Mouse (Mus musculus) stomach, postnatal 0 days (tissue): ENCODE results near the gene Coa4. TPM values are rescaled to one million over a fixed set of nuclear protein-coding genes. Genes with fewer than 3 reads are reported as not detected.
A peak's percentile ranks its signal among the peaks of the same experiment; 100 is the strongest.

Experiments used
- ATAC-seq: fragments of 200-750 bp; cut with Nextera tagmentation; 2 replicates; pipeline ENCODE4 v1.8.0; 2017; ENCODE audit not compliant: low FRiP score, low TSS enrichment
- DNase-seq: peaks from one replicate; pipeline ENCODE4 v3.0.0-alpha.2; 2016; ENCODE audit warnings: low spot score
- H3K27ac ChIP-seq: fragments of 300-500 bp; sonication (generic); replicated peaks from 2 replicates; pipeline ENCODE4 v1.5.1; 2014; ENCODE audit warnings: mild to moderate bottlenecking, control low read depth
- H3K27me3 ChIP-seq: fragments of 300-500 bp; sonication (generic); 2 replicates; pipeline ENCODE4 v1.6.1; 2014; ENCODE audit warnings: low read length; ENCODE audit not compliant: control insufficient read depth, insufficient read depth
- H3K36me3 ChIP-seq: fragments of 300-500 bp; sonication (generic); 2 replicates; pipeline ENCODE4 v1.6.1; 2014; ENCODE audit warnings: low read length, mixed read lengths; ENCODE audit not compliant: control insufficient read depth, insufficient read depth
- H3K4me1 ChIP-seq: fragments of 300-500 bp; sonication (generic); replicated peaks from 2 replicates; pipeline ENCODE4 v1.6.1; 2014; ENCODE audit warnings: antibody characterized with exemption; ENCODE audit not compliant: control insufficient read depth, insufficient read depth
- H3K4me2 ChIP-seq: fragments of 300-500 bp; sonication (generic); replicated peaks from 2 replicates; pipeline ENCODE4 v1.6.1; 2014; ENCODE audit warnings: low read depth, mild to moderate bottlenecking, control low read depth, moderate library complexity
- H3K4me3 ChIP-seq: fragments of 300-500 bp; sonication (generic); 2 replicates; pipeline ENCODE4 v1.5.1; 2014; ENCODE audit warnings: low read depth, low read length, control low read depth
- H3K9ac ChIP-seq: fragments of 300-500 bp; sonication (generic); 2 replicates; pipeline ENCODE4 v1.6.1; 2014; ENCODE audit warnings: mild to moderate bottlenecking, low read length, control low read depth, mixed read lengths
- H3K9me3 ChIP-seq: fragments of 300-500 bp; sonication (generic); 2 replicates; pipeline ENCODE4 v1.6.1; 2016; ENCODE audit warnings: low read length; ENCODE audit not compliant: control insufficient read depth
- CTCF ChIP-seq: IDR thresholded peaks from 2 replicates; pipeline ENCODE4 v1.5.1; 2016; ENCODE audit warnings: antibody characterized with exemption, low read depth, mild to moderate bottlenecking, moderate library complexity
- EP300 ChIP-seq: optimal IDR thresholded peaks from 2 replicates; pipeline ENCODE3; 2016; ENCODE audit warnings: antibody characterized with exemption
- WGBS: fragments of 180-500 bp; shearing (Covaris S2); extraction: QIAGEN DNeasy Blood & Tissue Kit; methylation state at CpG from one replicate; pipeline ENCODE4 v1.1.7; 2014; 5-methylcytosine and 5-hydroxymethylcytosine counted together
- polyA plus RNA-seq: library from polyadenylated mRNA; unstranded; fragments of >200 nt; fragmentation: Nextera tagmentation; extraction: Ambion mirVana; gene quantifications from 2 replicates; pipeline ENCODE4 v1.2.1, GENCODE M21; 2015

Coa4 gene
- polyA plus RNA-seq, 1 experiment from 2014 or later: 25.2 TPM

DNA sequence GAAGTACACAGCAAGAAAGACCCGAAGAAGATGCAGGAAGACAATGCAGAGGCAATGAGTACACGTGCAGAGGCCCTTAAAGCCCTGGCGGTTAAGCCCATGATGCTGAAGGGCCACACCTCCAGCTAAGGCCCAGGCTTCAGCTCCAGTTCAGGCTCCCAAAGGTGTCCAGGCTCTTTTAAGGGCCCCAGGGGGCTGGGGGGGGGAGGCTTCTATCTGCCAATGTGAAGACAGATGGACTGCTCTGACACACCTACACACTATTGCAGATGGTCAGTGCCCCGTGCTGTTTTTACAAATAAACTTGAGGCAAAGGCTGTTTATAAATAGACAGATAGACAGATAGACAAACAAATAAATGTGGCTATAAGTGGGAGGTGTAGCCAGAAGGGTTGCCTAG, 35.2 kb downstream of the Coa4 start:
- TF ChIP-seq EP300 (no peak), CTCF (no peak)
- Histone ChIP-seq H3K27ac (no peak overlapping the region), H3K9me3 (no peaks in the 10 kb centered on the region), H3K4me2 (no peak overlapping the region), H3K36me3 (no peaks in the 10 kb centered on the region; the same call in 1 of the 2 replicates), H3K9ac (no peak overlapping the region), H3K4me1 (no peaks in the 10 kb centered on the region), H3K27me3 (no peaks in the 10 kb centered on the region), H3K4me3 (no peak overlapping the region)
- no peak for DNase-seq
- 79% methylated on average over 4 of the region's 4 CpGs for WGBS
- ATAC-seq: no peak

DNA sequence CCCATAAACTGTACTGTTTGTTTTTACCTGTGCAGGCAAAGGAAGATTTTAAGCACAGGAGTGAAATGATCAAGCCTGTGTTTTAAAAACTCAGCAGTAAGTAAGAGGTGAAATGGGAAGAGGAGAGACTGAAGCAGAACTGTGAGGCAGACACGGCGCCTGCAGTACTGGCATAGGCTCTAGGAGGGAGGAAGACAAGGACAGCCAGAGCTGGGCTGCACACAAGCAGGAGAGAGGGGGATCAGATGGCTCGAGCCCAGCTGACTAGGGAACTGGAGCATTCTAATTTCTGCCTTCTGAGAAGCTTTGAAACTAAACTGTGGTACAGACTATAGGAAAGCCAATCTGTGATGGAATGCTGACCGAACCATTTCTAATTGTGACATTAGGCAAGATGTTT, 35.8 kb downstream of the Coa4 start:
- H3K4me2 ChIP-seq: no peak overlapping the region
- no peak overlapping the region for H3K4me3 ChIP-seq
- DNase-seq (no peak), ATAC-seq (no peak)
- H3K27ac ChIP-seq: no peak overlapping the region
- no peaks in the 10 kb centered on the region for H3K27me3 ChIP-seq
- H3K36me3 ChIP-seq: no peaks in the 10 kb centered on the region; the same call in 1 of the 2 replicates
- no peak overlapping the region for H3K9ac ChIP-seq
- no peaks in the 10 kb centered on the region for H3K4me1 ChIP-seq
- WGBS: 82% methylated on average over 4 of the region's 4 CpGs
- no peaks in the 10 kb centered on the region for H3K9me3 ChIP-seq
- TF ChIP-seq EP300 (no peak), CTCF (no peak)

GRCm38 (mm10) chr7:100578794-100579193, 41.9 kb downstream of the Coa4 start:
- WGBS: 74% methylated on average over 2 of the region's 2 CpGs
- Histone ChIP-seq H3K9me3 (no peaks in the 10 kb centered on the region), H3K4me2 (no peak overlapping the region), H3K36me3 (no peaks in the 10 kb centered on the region), H3K9ac (no peak overlapping the region), H3K27me3 (no peaks in the 10 kb centered on the region), H3K4me3 (no peak overlapping the region), H3K27ac (no peak overlapping the region), H3K4me1 (0 out of 2 replicates have a peak, but pooled peaks cover 3% of the 10 kb centered on the region)
- ATAC-seq: no peak
- TF ChIP-seq CTCF (no peak), EP300 (no peak)
- DNase-seq: no peak

DNA sequence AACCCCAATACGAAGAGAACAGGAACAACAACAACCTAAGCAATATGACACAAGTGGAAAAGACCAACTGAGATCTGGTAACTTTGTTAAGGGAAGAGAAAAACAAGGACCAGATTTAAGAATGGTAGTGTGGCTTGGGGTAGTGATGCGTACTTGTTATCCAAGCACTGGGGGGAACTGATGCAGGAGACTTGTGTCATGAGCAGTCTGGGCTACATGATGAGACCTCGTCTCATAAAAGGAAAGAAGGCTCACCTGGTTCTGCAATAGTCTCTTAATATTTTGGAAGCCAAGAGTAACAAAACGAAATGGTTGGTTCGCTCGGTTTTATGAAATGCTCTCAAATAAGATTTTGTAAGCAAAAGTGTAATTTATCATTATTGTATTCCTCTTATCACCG, 45.4 kb downstream of the Coa4 start:
- H3K4me3 ChIP-seq: peak overlapping the region; percentile 53
- no peaks in the 10 kb centered on the region for H3K9me3 ChIP-seq
- no peaks in the 10 kb centered on the region for H3K36me3 ChIP-seq
- peak overlapping the region; percentile 68 for H3K4me2 ChIP-seq
- DNase-seq (no peak), ATAC-seq (no peak)
- 0 out of 2 replicates have a peak, but pooled peaks cover 3% of the 10 kb centered on the region for H3K4me1 ChIP-seq
- no peaks in the 10 kb centered on the region for H3K27me3 ChIP-seq
- TF ChIP-seq CTCF: no peak
- TF ChIP-seq EP300: no peak
- WGBS: 33% methylated on average over 7 of the region's 7 CpGs
- peak overlapping the region; percentile 83 for H3K9ac ChIP-seq
- no peak overlapping the region for H3K27ac ChIP-seq

GRCm38 (mm10) chr7:100582727-100583236, 45.9 kb downstream of the Coa4 start:
- peak overlapping the region; percentile 68 for H3K4me2 ChIP-seq
- ATAC-seq (peak; percentile 97), DNase-seq (peak; percentile 91)
- 0 out of 2 replicates have a peak, but pooled peaks cover 3% of the 10 kb centered on the region for H3K4me1 ChIP-seq
- H3K36me3 ChIP-seq: no peaks in the 10 kb centered on the region
- H3K4me3 ChIP-seq: peak overlapping the region; percentile 53
- no peaks in the 10 kb centered on the region for H3K9me3 ChIP-seq
- H3K27me3 ChIP-seq: no peaks in the 10 kb centered on the region
- under 1% methylated on average over 31 of the region's 31 CpGs for WGBS
- TF ChIP-seq CTCF (no peak), EP300 (no peak)
- H3K27ac ChIP-seq: peak overlapping the region; percentile 92
- H3K9ac ChIP-seq: peak overlapping the region; percentile 83

DNA sequence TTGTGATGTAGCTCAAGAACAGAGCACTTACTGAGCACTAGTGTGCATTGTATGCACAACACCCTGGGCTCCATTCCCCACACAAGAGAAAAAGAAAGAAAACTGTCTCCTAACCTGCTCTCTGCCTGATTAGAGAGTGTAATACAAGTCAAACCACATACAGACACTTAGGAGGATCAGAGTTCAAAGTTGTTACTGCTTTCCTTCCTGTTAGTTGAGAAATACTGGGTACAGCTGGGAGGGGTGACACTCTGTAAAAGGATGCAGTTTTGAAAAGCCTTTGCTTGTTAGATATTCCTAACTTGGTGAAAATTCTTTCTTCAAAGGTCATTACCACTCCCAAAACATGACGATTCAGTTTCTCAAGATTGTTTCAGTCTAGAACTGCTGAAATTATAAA, 52.9 kb downstream of the Coa4 start:
- H3K9me3 ChIP-seq: no peaks in the 10 kb centered on the region
- H3K27me3 ChIP-seq: no peaks in the 10 kb centered on the region
- no peak overlapping the region for H3K9ac ChIP-seq
- no peaks in the 10 kb centered on the region for H3K36me3 ChIP-seq
- H3K4me1 ChIP-seq: no peaks in the 10 kb centered on the region
- DNase-seq: no peak
- no peak for ATAC-seq
- H3K4me2 ChIP-seq: no peak overlapping the region
- no peak overlapping the region for H3K4me3 ChIP-seq
- TF ChIP-seq CTCF: no peak
- no peak for TF ChIP-seq EP300
- 33% methylated on average over 1 of the region's 1 CpGs for WGBS
- H3K27ac ChIP-seq: peak overlapping the region; percentile 46

Other genes starting within 250 kb of the Coa4 start
- 5.2 and 5.6 TPM in 2 replicates for gene C2cd3, start 164.8 kb upstream of the Coa4 start, polyA plus RNA-seq
- 27.2 and 28.0 TPM in 2 replicates for gene Ppme1, start 164.8 kb upstream of the Coa4 start, polyA plus RNA-seq
- gene Ucp3, start 64.1 kb upstream of the Coa4 start, polyA plus RNA-seq: 1.4 and 1.7 TPM in 2 replicates
- gene Ucp2, start 43.7 kb upstream of the Coa4 start, polyA plus RNA-seq: 618 and 662 TPM in 2 replicates
- 0.45 and 0.54 TPM in 2 replicates for gene Dnajb13, start 22.1 kb upstream of the Coa4 start, polyA plus RNA-seq
- 76.3 and 80.6 TPM in 2 replicates for gene Rab6a, start 70.3 kb downstream of the Coa4 start, polyA plus RNA-seq
- gene Mrpl48, start 71.2 kb downstream of the Coa4 start, polyA plus RNA-seq: 77.0 and 79.7 TPM in 2 replicates
- gene Plekhb1, start 125.3 kb downstream of the Coa4 start, polyA plus RNA-seq: 8.7 and 10.4 TPM in 2 replicates
- gene Fam168a, start 169.6 kb downstream of the Coa4 start, polyA plus RNA-seq: 15.5 and 17.4 TPM in 2 replicates